ENCODE assay signal across 35 mouse cellular contexts in genomic region chr13:110722170-110722569, GRCm38 (mm10).
DNase-seq lines count a peak whose midpoint lies in the region; ATAC-seq lines count a peak whose summit lies in the region.
"Had no signal": no experiment of that assay in that cellular context is flagged by ENCODE, and none has a peak within 500 bp of the region (broad histone marks: within the 10 kb centered on the region; RNA-seq: fewer than 3 reads in every experiment).

No protein-coding gene starts in this region.

- 77% methylated on average over 10 of the region's 10 CpGs for WGBS in neural tube, embryonic 11.5 days
- WGBS in embryonic facial prominence, embryonic 11.5 days, result 75% methylated on average over 10 of the region's 10 CpGs
- WGBS in limb, embryonic 10.5 days, result 89% methylated on average over 10 of the region's 10 CpGs
- 89% methylated on average over 10 of the region's 10 CpGs for WGBS in kidney, embryonic 16.5 days

- H3K9me3 ChIP-seq in neural tube, embryonic 11.5 days (ENCODE audit: control insufficient read depth, low read length), result no peaks in the 10 kb centered on the region
- H3K9me3 ChIP-seq in embryonic facial prominence, embryonic 11.5 days (replicated peaks; ENCODE audit: control insufficient read depth, low read length), result no peaks in the 10 kb centered on the region
- H3K9me3 ChIP-seq in limb, embryonic 10.5 days (replicated peaks), result no peaks in the 10 kb centered on the region
- H3K9me3 ChIP-seq in kidney, embryonic 16.5 days (ENCODE audit: low read length), result no peaks in the 10 kb centered on the region
- H3K9me3 ChIP-seq: forebrain, embryonic 12.5 days; heart, embryonic 12.5 days; hindbrain, embryonic 13.5 days; kidney, embryonic 15.5 days; limb, embryonic 15.5 days; liver, embryonic 13.5 days; midbrain, embryonic 15.5 days had no signal

- H3K9ac ChIP-seq in neural tube, embryonic 11.5 days (ENCODE audit: low read length), result no peak overlapping the region
- H3K9ac ChIP-seq in embryonic facial prominence, embryonic 11.5 days (replicated peaks; ENCODE audit: low read length), result no peak overlapping the region
- H3K9ac ChIP-seq in kidney, embryonic 16.5 days (replicated peaks; ENCODE audit: low read length), result no peak overlapping the region
- H3K9ac ChIP-seq: forebrain, embryonic 12.5 days; heart, embryonic 12.5 days; hindbrain, embryonic 13.5 days; kidney, embryonic 15.5 days; limb, embryonic 15.5 days; liver, embryonic 13.5 days; midbrain, embryonic 15.5 days had no signal

- H3K4me3 ChIP-seq in neural tube, embryonic 11.5 days (ENCODE audit: low read depth, low read length), result no peak overlapping the region
- H3K4me3 ChIP-seq in embryonic facial prominence, embryonic 11.5 days (ENCODE audit: low read depth, low read length), result no peak overlapping the region
- no peak overlapping the region for H3K4me3 ChIP-seq in limb, embryonic 10.5 days
- H3K4me3 ChIP-seq in kidney, embryonic 16.5 days (ENCODE audit: low read length), result no peak overlapping the region
- H3K4me3 ChIP-seq: erythroblast, embryonic 14.5 days; forebrain, embryonic 12.5 days; heart, embryonic 12.5 days; hindbrain, embryonic 13.5 days; kidney, embryonic 15.5 days; layer of hippocampus, adult 2 months; limb, embryonic 15.5 days; liver, embryonic 13.5 days; midbrain, embryonic 15.5 days had no signal

- no peaks in the 10 kb centered on the region for H3K27me3 ChIP-seq in neural tube, embryonic 11.5 days (ENCODE audit: control insufficient read depth, insufficient read depth, low read length)
- no peaks in the 10 kb centered on the region for H3K27me3 ChIP-seq in embryonic facial prominence, embryonic 11.5 days (ENCODE audit: control insufficient read depth, insufficient read depth, low read length)
- no peaks in the 10 kb centered on the region for H3K27me3 ChIP-seq in limb, embryonic 10.5 days (ENCODE audit: low read depth, poor library complexity, severe bottlenecking)
- H3K27me3 ChIP-seq in kidney, embryonic 16.5 days (ENCODE audit: insufficient read depth, low read length), result no peaks in the 10 kb centered on the region
- H3K27me3 ChIP-seq: forebrain, embryonic 12.5 days; heart, embryonic 12.5 days; hindbrain, embryonic 13.5 days; kidney, embryonic 15.5 days; limb, embryonic 15.5 days; liver, embryonic 13.5 days; midbrain, embryonic 15.5 days had no signal

- H3K4me1 ChIP-seq in neural tube, embryonic 11.5 days (ENCODE audit: control insufficient read depth, insufficient read depth, low read length), result no peaks in the 10 kb centered on the region
- 0 out of 2 replicates have a peak, but pooled peaks cover 2% of the 10 kb centered on the region for H3K4me1 ChIP-seq in embryonic facial prominence, embryonic 11.5 days (ENCODE audit: control insufficient read depth, insufficient read depth, low read length)
- peaks cover 23% of the 10 kb centered on the region for H3K4me1 ChIP-seq in limb, embryonic 10.5 days
- no peaks in the 10 kb centered on the region for H3K4me1 ChIP-seq in kidney, embryonic 16.5 days (ENCODE audit: insufficient read depth, low read length)
- H3K4me1 ChIP-seq: forebrain, embryonic 12.5 days; hindbrain, embryonic 13.5 days; kidney, embryonic 15.5 days; liver, embryonic 13.5 days; midbrain, embryonic 15.5 days had no signal

- ATAC-seq in neural tube, embryonic 11.5 days (ENCODE audit: insufficient read depth, low FRiP score, low TSS enrichment), result peak; percentile 50; the same call in 1 of the 2 replicates
- ATAC-seq in embryonic facial prominence, embryonic 11.5 days (replicated peaks; ENCODE audit: insufficient number of reproducible peaks, low FRiP score, low TSS enrichment, low read depth), result no peak
- no peak for ATAC-seq in kidney, embryonic 16.5 days (ENCODE audit: low FRiP score, low TSS enrichment)
- ATAC-seq: activated CD4-positive, CD25-positive, alpha-beta regulatory T cell, adult 4 months; intestine, postnatal 0 days; lung, postnatal 0 days; midbrain, embryonic 15.5 days had no signal

- no peak overlapping the region for H3K27ac ChIP-seq in neural tube, embryonic 11.5 days (ENCODE audit: low read depth, low read length)
- peak overlapping the region; percentile 28; the same call in 1 of the 2 replicates for H3K27ac ChIP-seq in embryonic facial prominence, embryonic 11.5 days (replicated peaks; ENCODE audit: low read depth, low read length)
- H3K27ac ChIP-seq in limb, embryonic 10.5 days, result 0 out of 2 replicates have a peak overlapping the region, but pooled peaks have one; percentile 56
- no peak overlapping the region for H3K27ac ChIP-seq in kidney, embryonic 16.5 days (ENCODE audit: low read length)
- H3K27ac ChIP-seq: forebrain, embryonic 12.5 days; hindbrain, embryonic 13.5 days; kidney, embryonic 15.5 days; layer of hippocampus, adult 2 months; limb, embryonic 15.5 days; liver, embryonic 13.5 days; midbrain, embryonic 15.5 days; stomach, postnatal 0 days had no signal

- no peaks in the 10 kb centered on the region for H3K36me3 ChIP-seq in neural tube, embryonic 11.5 days (ENCODE audit: control insufficient read depth, insufficient read depth, low read length)
- H3K36me3 ChIP-seq in embryonic facial prominence, embryonic 11.5 days (replicated peaks; ENCODE audit: control insufficient read depth, insufficient read depth, low read depth, low read length), result no peaks in the 10 kb centered on the region
- H3K36me3 ChIP-seq in limb, embryonic 10.5 days, result no peaks in the 10 kb centered on the region
- no peaks in the 10 kb centered on the region for H3K36me3 ChIP-seq in kidney, embryonic 16.5 days (ENCODE audit: insufficient read depth, low read length)
- H3K36me3 ChIP-seq: forebrain, embryonic 12.5 days; heart, embryonic 12.5 days; hindbrain, embryonic 13.5 days; kidney, embryonic 15.5 days; limb, embryonic 15.5 days; liver, embryonic 13.5 days; midbrain, embryonic 15.5 days had no signal

- DNase-seq in neural tube, embryonic 11.5 days (ENCODE audit: low spot score), result no peak
- DNase-seq in neural tube, embryonic 10.5 days (ENCODE audit: extremely low spot score, low spot score), result no peak
- no peak for DNase-seq in embryonic facial prominence, embryonic 11.5 days (ENCODE audit: low spot score)
- DNase-seq in limb, embryonic 10.5 days (ENCODE audit: low spot score), result no peak
- DNase-seq in kidney, adult 9 months, result no peak
- DNase-seq in urinary bladder, adult 2 months (ENCODE audit: low spot score), result no peak
- DNase-seq: adrenal gland, adult 2 months; adrenal gland, postnatal 36 days; B cell, adult 2 months; cerebellum, adult 11 months; cerebellum, adult 9-10 months; gastrocnemius, postnatal 25 days; heart, adult 18-20 months; heart, postnatal 4 days; kidney, postnatal 36 days; left cerebral cortex, postnatal 4 days; liver, embryonic 13.5 days; lung, adult 18-20 months; lung, postnatal 4 days; spleen, adult 18-20 months; thymus, adult 18-20 months; thymus, postnatal 36 days had no signal

- no peak overlapping the region for H3K4me2 ChIP-seq in neural tube, embryonic 11.5 days (ENCODE audit: low read depth)
- no peak overlapping the region for H3K4me2 ChIP-seq in embryonic facial prominence, embryonic 11.5 days (ENCODE audit: low read depth, low read length)
- no peak overlapping the region for H3K4me2 ChIP-seq in kidney, embryonic 16.5 days (replicated peaks; ENCODE audit: low read depth, low read length)
- H3K4me2 ChIP-seq: forebrain, embryonic 12.5 days; heart, embryonic 12.5 days; hindbrain, embryonic 13.5 days; kidney, embryonic 15.5 days; limb, embryonic 15.5 days; liver, embryonic 13.5 days; midbrain, embryonic 15.5 days had no signal

Comparison
In these comparisons a context has a peak if more than half of its experiments do, and no peak if none do; other contexts are left out.
1. H3K27ac ChIP-seq: peak in embryonic facial prominence, embryonic 11.5 days (single experiment) and limb, embryonic 10.5 days (single experiment); none in neural tube, embryonic 11.5 days (single experiment) and kidney, embryonic 16.5 days (single experiment).